Mouse (Mus musculus) hindbrain, embryonic 14.5 days (tissue): ENCODE data around the gene Ablim2. TPM values are rescaled to one million over a fixed set of nuclear protein-coding genes. Genes with fewer than 3 reads are reported as not detected.

ENCODE experiments used
- ATAC-seq: fragments of 200-750 bp; cut with Nextera tagmentation; 2 replicates; pipeline ENCODE4 v1.8.0; 2017; ENCODE audit warnings: moderate number of reproducible peaks, mild to moderate bottlenecking, moderate TSS enrichment, moderate library complexity; ENCODE audit not compliant: low FRiP score
- DNase-seq: peaks from one replicate; pipeline ENCODE4 v3.0.0-alpha.2; 2015; ENCODE audit warnings: low spot score
- H3K27ac ChIP-seq: fragments of 300-500 bp; sonication (generic); 2 replicates; pipeline ENCODE4 v1.5.1; 2014; ENCODE audit warnings: mild to moderate bottlenecking, moderate library complexity
- H3K27me3 ChIP-seq: fragments of 300-500 bp; sonication (generic); 2 replicates; pipeline ENCODE4 v1.6.1; 2014; ENCODE audit warnings: mild to moderate bottlenecking, low read length, mixed read lengths; ENCODE audit not compliant: control insufficient read depth, insufficient read depth
- H3K36me3 ChIP-seq: fragments of 300-500 bp; sonication (generic); replicated peaks from 2 replicates; pipeline ENCODE4 v1.6.1; 2014; ENCODE audit not compliant: control insufficient read depth, insufficient read depth
- H3K4me1 ChIP-seq: fragments of 300-500 bp; sonication (generic); replicated peaks from 2 replicates; pipeline ENCODE4 v1.6.1; 2014; ENCODE audit warnings: antibody characterized with exemption, low read length, mixed read lengths; ENCODE audit not compliant: control insufficient read depth, insufficient read depth
- H3K4me2 ChIP-seq: fragments of 300-500 bp; sonication (generic); replicated peaks from 2 replicates; pipeline ENCODE4 v1.6.1; 2014; ENCODE audit warnings: mild to moderate bottlenecking, moderate library complexity
- H3K4me3 ChIP-seq: fragments of 300-500 bp; sonication (generic); replicated peaks from 2 replicates; pipeline ENCODE4 v1.5.1; 2014; ENCODE audit warnings: mild to moderate bottlenecking, low read length
- H3K9ac ChIP-seq: fragments of 300-500 bp; sonication (generic); 2 replicates; pipeline ENCODE4 v1.6.1; 2014
- H3K9me3 ChIP-seq: fragments of 300-500 bp; sonication (generic); 2 replicates; pipeline ENCODE4 v1.6.1; 2016; ENCODE audit warnings: low read length; ENCODE audit not compliant: control insufficient read depth
- WGBS: fragments of 180-500 bp; shearing (Covaris S2); extraction: QIAGEN DNeasy Blood & Tissue Kit; methylation state at CpG from one replicate; pipeline ENCODE4 v1.1.7; 2014; 5-methylcytosine and 5-hydroxymethylcytosine counted together
- polyA plus RNA-seq: library from polyadenylated mRNA; unstranded; fragments of >200 nt; fragmentation: Nextera tagmentation; extraction: Ambion mirVana; gene quantifications from 2 replicates; pipeline ENCODE4 v1.2.1, GENCODE M21; 2014

The Ablim2 gene
- polyA plus RNA-seq, 1 experiment from 2014 or later = 19.9 TPM

- under 1% methylated on average over 49 of the region's 49 CpGs for WGBS
- peak; percentile 95 for ATAC-seq
Measured at GRCm38 (mm10) chr5:35893093-35893804, 135.6 kb downstream of the Ablim2 start, which contains the start of gene Afap1. Afap1 (plus strand) TSS chr5:35893319.

DNA sequence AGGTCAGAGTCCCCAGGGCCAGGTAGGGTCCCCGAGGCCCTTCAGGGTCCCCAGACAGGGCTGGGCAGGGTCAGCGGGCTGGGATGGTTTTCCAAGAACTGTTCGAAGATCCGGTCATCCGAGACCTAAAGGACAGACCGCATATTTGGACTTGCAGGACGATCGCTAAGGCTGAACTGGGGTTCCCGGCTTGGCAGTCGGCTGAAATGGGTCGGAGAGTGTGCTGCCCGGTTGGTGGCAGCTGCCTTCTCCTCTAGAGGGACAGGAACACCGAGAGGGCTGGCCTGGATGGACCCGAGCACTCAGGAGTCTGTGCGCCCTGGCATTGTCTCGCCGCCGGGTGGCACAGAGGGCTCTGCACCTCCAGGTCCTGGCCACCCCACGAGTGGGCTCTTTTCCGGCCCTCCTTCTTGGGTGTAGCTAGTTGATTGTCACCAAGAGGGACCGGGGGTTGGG lies 136.2 kb downstream of the Ablim2 start:
- Histone ChIP-seq H3K4me1 (peaks cover 45% of the 10 kb centered on the region), H3K4me3 (peak overlapping the region; percentile 90), H3K36me3 (no peaks in the 10 kb centered on the region), H3K4me2 (peak overlapping the region; percentile 93), H3K27ac (peak overlapping the region; percentile 88), H3K9ac (peak overlapping the region; percentile 99), H3K27me3 (no peaks in the 10 kb centered on the region), H3K9me3 (no peaks in the 10 kb centered on the region)
- ATAC-seq = peak; percentile 21
- under 1% methylated on average over 21 of the region's 21 CpGs for WGBS
- peak; percentile 47 for DNase-seq

More at GRCm38 (mm10) chr5:35893093-35893804, 135.6 kb downstream of the Ablim2 start, which contains the start of gene Afap1:
- peak; percentile 99 for DNase-seq
- Histone ChIP-seq H3K36me3 (no peaks in the 10 kb centered on the region), H3K9ac (peak within 1 kb of the TSS; percentile 99), H3K9me3 (no peaks in the 10 kb centered on the region), H3K4me3 (peak within 1 kb of the TSS; percentile 90), H3K27me3 (no peaks in the 10 kb centered on the region), H3K4me1 (peaks cover 39% of the 10 kb centered on the region), H3K27ac (peak within 1 kb of the TSS; percentile 88), H3K4me2 (peak within 1 kb of the TSS; percentile 93)

GRCm38 (mm10) chr5:35894295-35895047 lies 136.8 kb downstream of the Ablim2 start:
- peak overlapping the region; percentile 99 for H3K9ac ChIP-seq
- ATAC-seq (no peak), DNase-seq (no peak)
- H3K4me2 ChIP-seq = peak overlapping the region; percentile 93
- H3K9me3 ChIP-seq = no peaks in the 10 kb centered on the region
- peak overlapping the region; percentile 90 for H3K4me3 ChIP-seq
- H3K27me3 ChIP-seq = no peaks in the 10 kb centered on the region
- 5% methylated on average over 30 of the region's 30 CpGs for WGBS
- no peaks in the 10 kb centered on the region for H3K36me3 ChIP-seq
- peaks cover 47% of the 10 kb centered on the region for H3K4me1 ChIP-seq
- H3K27ac ChIP-seq = peak overlapping the region; percentile 88

DNA sequence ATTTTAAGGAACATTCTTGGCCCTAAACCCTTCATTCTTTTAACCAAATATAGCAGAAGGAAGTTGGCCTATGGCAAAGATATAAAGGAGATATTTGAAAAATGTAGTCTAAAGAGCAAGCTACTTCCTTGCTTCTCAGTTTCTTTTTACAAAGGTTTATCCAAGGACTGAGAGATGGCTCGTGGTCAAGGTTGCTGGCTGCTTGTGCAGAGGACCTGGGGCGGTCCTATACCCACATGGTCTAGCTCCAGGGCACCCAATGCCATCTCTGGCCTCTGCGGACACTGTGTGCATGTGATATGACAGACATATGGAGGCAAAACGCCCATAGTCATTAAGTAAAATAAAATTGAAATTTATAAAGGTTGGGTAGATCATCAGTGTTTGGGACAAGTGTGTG lies 138.2 kb downstream of the Ablim2 start:
- Histone ChIP-seq H3K4me2 (peak overlapping the region; percentile 93), H3K4me1 (peaks cover 61% of the 10 kb centered on the region), H3K4me3 (peak overlapping the region; percentile 1; the same call in 1 of the 2 replicates), H3K36me3 (no peaks in the 10 kb centered on the region), H3K9ac (no peak overlapping the region), H3K27ac (no peak overlapping the region), H3K27me3 (no peaks in the 10 kb centered on the region), H3K9me3 (no peaks in the 10 kb centered on the region)
- DNase-seq (no peak), ATAC-seq (no peak)
- 85% methylated on average over 4 of the region's 4 CpGs for WGBS

- H3K9ac ChIP-seq = peak overlapping the region; percentile 26; the same call in 1 of the 2 replicates
- 55% methylated on average over 4 of the region's 4 CpGs for WGBS
- no peak overlapping the region for H3K4me3 ChIP-seq
Measured at GRCm38 (mm10) chr5:35896556-35896955, 138.9 kb downstream of the Ablim2 start.

GRCm38 (mm10) chr5:35897147-35897546 lies 139.5 kb downstream of the Ablim2 start:
- DNase-seq (no peak), ATAC-seq (no peak)
- WGBS = 63% methylated on average over 4 of the region's 4 CpGs
- Histone ChIP-seq H3K36me3 (no peaks in the 10 kb centered on the region), H3K9me3 (no peaks in the 10 kb centered on the region), H3K9ac (no peak overlapping the region), H3K4me1 (peaks cover 67% of the 10 kb centered on the region), H3K4me2 (peak overlapping the region; percentile 93), H3K4me3 (no peak overlapping the region), H3K27me3 (no peaks in the 10 kb centered on the region), H3K27ac (no peak overlapping the region)

More at GRCm38 (mm10) chr5:35896556-35896955, 138.9 kb downstream of the Ablim2 start:
- H3K4me2 ChIP-seq = peak overlapping the region; percentile 93
- no peak overlapping the region for H3K27ac ChIP-seq
- ATAC-seq = no peak
- no peaks in the 10 kb centered on the region for H3K9me3 ChIP-seq
- H3K27me3 ChIP-seq = no peaks in the 10 kb centered on the region
- no peaks in the 10 kb centered on the region for H3K36me3 ChIP-seq
- H3K4me1 ChIP-seq = peaks cover 67% of the 10 kb centered on the region
- DNase-seq = no peak

GRCm38 (mm10) chr5:35898114-35898513 lies 140.4 kb downstream of the Ablim2 start:
- H3K36me3 ChIP-seq = no peaks in the 10 kb centered on the region
- 71% methylated on average over 4 of the region's 4 CpGs for WGBS
- no peak overlapping the region for H3K27ac ChIP-seq
- H3K4me3 ChIP-seq = no peak overlapping the region
- H3K27me3 ChIP-seq = no peaks in the 10 kb centered on the region
- ATAC-seq (no peak), DNase-seq (no peak)
- H3K4me1 ChIP-seq = peaks cover 62% of the 10 kb centered on the region
- H3K9me3 ChIP-seq = no peaks in the 10 kb centered on the region
- no peak overlapping the region for H3K9ac ChIP-seq
- H3K4me2 ChIP-seq = no peak overlapping the region

GRCm38 (mm10) chr5:35898994-35899393 lies 141.3 kb downstream of the Ablim2 start:
- H3K9me3 ChIP-seq = no peaks in the 10 kb centered on the region
- 85% methylated on average over 3 of the region's 3 CpGs for WGBS
- no peaks in the 10 kb centered on the region for H3K27me3 ChIP-seq
- H3K27ac ChIP-seq = no peak overlapping the region
- no peaks in the 10 kb centered on the region for H3K36me3 ChIP-seq
- DNase-seq (no peak), ATAC-seq (no peak)
- H3K4me1 ChIP-seq = peaks cover 70% of the 10 kb centered on the region
- no peak overlapping the region for H3K9ac ChIP-seq
- no peak overlapping the region for H3K4me3 ChIP-seq
- no peak overlapping the region for H3K4me2 ChIP-seq
